Mouse (Mus musculus): ENCODE data around the gene Il1rn. TPM values are rescaled to one million over a fixed set of nuclear protein-coding genes. Genes with fewer than 3 reads are reported as not detected.

Il1rn gene
- polyA plus RNA-seq (2016; fragmentation: Nextera tagmentation; extraction: Ambion mirVana): 1.1 and 1.7 TPM in 2 replicates

DNA sequence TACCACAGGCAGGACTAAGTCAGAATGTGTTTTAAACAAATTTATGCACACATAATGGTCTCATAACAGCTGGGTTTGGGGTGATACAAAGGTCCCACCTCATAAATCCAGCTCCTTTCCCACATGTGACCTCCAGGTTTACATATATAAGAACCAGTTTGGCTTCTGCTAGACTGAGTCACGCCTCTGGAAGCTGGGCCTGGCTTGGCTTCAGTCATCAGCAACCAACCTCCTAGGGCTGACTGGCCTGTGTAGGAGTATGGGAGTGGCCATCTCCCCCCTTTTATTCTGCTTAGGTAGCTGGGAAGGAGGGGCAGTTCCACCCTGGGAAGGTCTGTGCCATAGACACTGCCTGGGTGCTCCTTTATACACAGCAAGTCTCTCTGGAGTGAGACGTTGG is at the start of gene Il1rn:
Gene Il1rn, plus strand, starts transcription at position 309 of the 400 bp plus-strand sequence.
- 61% methylated on average over 2 of the region's 2 CpGs for WGBS

DNA sequence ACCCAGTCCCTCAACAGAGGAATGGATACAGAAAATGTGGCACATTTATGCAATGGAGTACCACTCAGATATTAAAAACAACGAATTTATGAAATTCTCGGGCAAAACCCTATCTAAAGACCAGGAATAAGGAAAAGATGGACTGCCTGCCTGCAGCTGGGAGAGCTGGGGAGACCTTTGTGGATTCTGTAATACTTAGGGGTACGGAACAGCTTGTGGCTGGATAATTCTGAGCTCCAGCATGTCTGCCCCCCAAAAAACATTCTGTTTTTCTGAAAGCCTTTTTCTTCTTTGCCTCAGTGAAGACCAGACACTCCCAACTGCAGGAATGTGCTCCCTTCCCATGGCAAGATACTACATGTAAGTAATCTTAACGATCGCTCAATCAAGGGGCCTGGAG is 45.8 kb upstream of the Il1rn start, which contains the start of gene Il1f10:
Gene Il1f10, plus strand, starts transcription at position 301 of the 400 bp plus-strand sequence.
- H3K27me3 ChIP-seq: no peaks in the 10 kb centered on the region
- 82% methylated on average over 5 of the region's 5 CpGs for WGBS
- H3K27ac ChIP-seq: no peak within 1 kb of the TSS
- no peaks in the 10 kb centered on the region for H3K36me3 ChIP-seq
- no peak within 1 kb of the TSS for H3K9ac ChIP-seq (replicated peaks)
- no peak within 1 kb of the TSS for H3K4me3 ChIP-seq (replicated peaks)
- no peak for ATAC-seq (ENCODE audit: insufficient number of reproducible peaks, insufficient read depth, low FRiP score, low TSS enrichment, low read depth)
- 0 out of 2 replicates have a peak, but pooled peaks cover 4% of the 10 kb centered on the region for H3K4me1 ChIP-seq (replicated peaks)
- no peak within 1 kb of the TSS for H3K4me2 ChIP-seq
- no peaks in the 10 kb centered on the region for H3K9me3 ChIP-seq

More for the DNA sequence above, at the start of gene Il1rn:
- Histone ChIP-seq H3K4me2 (no peak within 1 kb of the TSS), H3K27me3 (no peaks in the 10 kb centered on the region), H3K4me1 (replicated peaks) (0 out of 2 replicates have a peak, but pooled peaks cover 5% of the 10 kb centered on the region), H3K4me3 (replicated peaks) (no peak within 1 kb of the TSS), H3K9me3 (no peaks in the 10 kb centered on the region), H3K36me3 (no peaks in the 10 kb centered on the region), H3K9ac (replicated peaks) (no peak within 1 kb of the TSS), H3K27ac (peak within 1 kb of the TSS; percentile 60)
- peak; percentile 73; the same call in 1 of the 2 replicates for ATAC-seq (ENCODE audit: insufficient number of reproducible peaks, insufficient read depth, low FRiP score, low TSS enrichment, low read depth)

DNA sequence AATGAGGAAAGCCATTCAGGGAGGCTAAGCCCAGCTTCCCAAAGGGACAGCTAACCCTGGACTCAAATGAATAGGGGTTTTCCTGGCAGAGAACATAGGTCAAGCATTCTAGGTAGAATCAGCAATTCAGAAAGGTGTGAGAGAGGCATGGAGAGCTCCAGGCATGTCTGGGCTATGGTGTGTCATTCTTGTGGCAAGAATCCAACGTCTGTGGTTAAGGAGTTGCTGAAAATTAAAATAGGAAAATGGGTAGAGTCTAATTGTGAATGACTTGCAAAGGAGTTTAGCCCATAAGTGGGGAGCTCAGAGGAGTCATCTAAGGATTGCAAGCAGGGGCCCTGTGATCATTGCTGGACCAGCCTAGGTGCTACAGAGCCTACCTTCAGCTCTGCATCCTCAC is 42.0 kb upstream of the Il1rn start:
- Histone ChIP-seq H3K4me2 (no peak overlapping the region), H3K27me3 (no peaks in the 10 kb centered on the region), H3K9ac (replicated peaks) (no peak overlapping the region), H3K27ac (no peak overlapping the region), H3K4me1 (replicated peaks) (no peaks in the 10 kb centered on the region), H3K36me3 (no peaks in the 10 kb centered on the region), H3K4me3 (replicated peaks) (no peak overlapping the region), H3K9me3 (no peaks in the 10 kb centered on the region)
- WGBS: 58% methylated on average over 1 of the region's 1 CpGs
- no peak for ATAC-seq (ENCODE audit: insufficient number of reproducible peaks, insufficient read depth, low FRiP score, low TSS enrichment, low read depth)

DNA sequence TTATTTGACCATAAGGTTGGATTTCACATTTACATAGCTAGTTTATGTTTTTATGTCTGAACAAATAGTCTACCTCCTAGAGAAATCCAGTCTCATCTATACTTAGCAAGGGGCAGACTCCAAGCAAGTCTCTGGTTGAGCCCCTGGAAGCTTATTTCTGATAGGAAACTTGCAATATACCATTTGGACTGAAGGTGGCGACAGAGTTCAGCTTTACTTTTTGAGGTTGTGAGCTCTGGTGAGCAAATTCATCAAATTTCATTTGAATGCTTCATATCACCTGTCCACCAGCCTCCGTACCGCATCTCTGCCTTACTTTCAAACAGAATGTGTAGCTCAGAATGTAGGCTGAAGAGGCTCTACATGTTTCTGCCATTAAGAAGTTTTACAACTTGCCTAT is 39.8 kb upstream of the Il1rn start:
- 13% methylated on average over 3 of the region's 3 CpGs for WGBS
- no peaks in the 10 kb centered on the region for H3K27me3 ChIP-seq
- H3K9me3 ChIP-seq: no peaks in the 10 kb centered on the region
- no peak overlapping the region for H3K9ac ChIP-seq (replicated peaks)
- H3K4me3 ChIP-seq (replicated peaks): no peak overlapping the region
- H3K27ac ChIP-seq: no peak overlapping the region
- no peaks in the 10 kb centered on the region for H3K4me1 ChIP-seq (replicated peaks)
- no peaks in the 10 kb centered on the region for H3K36me3 ChIP-seq
- no peak overlapping the region for H3K4me2 ChIP-seq
- no peak for ATAC-seq (ENCODE audit: insufficient number of reproducible peaks, insufficient read depth, low FRiP score, low TSS enrichment, low read depth)

DNA sequence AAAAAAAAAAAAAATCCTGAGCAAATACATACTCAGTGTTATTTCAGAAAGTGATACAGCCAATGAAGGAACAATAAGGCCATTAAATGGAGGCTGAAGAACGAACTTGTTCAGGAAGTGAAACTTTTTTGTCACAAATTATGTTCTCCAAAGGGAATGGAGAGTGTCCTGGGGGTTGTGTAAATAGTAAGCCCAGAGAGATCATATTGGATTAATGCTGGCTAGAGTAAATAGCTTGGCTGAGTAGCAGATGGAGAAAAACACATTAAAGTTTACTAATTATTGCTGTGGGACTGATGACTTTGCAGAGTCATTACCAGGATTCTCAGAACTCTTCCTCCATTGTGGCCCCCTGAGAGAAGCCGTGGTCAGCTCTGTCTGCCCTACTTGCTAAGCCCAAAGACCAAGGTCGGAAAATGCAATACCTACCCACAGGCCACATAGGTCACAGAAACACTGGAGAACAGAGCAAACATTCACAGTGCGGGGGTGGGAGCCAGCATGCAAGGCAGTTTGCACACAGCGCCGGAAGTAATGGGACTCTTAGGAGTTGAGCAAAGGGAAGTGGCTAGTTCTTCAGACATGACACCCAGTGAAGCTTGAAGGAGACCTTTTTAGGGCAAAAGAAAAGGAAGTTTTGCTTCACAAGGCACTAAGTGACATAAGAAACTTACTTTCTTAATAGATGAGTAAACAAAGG is 25.2 kb upstream of the Il1rn start:
- no peak overlapping the region for H3K4me3 ChIP-seq (replicated peaks)
- 73% methylated on average over 6 of the region's 6 CpGs for WGBS
- no peak overlapping the region for H3K27ac ChIP-seq
- H3K9me3 ChIP-seq: no peaks in the 10 kb centered on the region
- no peaks in the 10 kb centered on the region for H3K27me3 ChIP-seq
- H3K4me2 ChIP-seq: no peak overlapping the region
- H3K36me3 ChIP-seq: no peaks in the 10 kb centered on the region
- H3K4me1 ChIP-seq (replicated peaks): 0 out of 2 replicates have a peak, but pooled peaks cover 3% of the 10 kb centered on the region
- H3K9ac ChIP-seq (replicated peaks): no peak overlapping the region
- no peak for ATAC-seq (ENCODE audit: insufficient number of reproducible peaks, insufficient read depth, low FRiP score, low TSS enrichment, low read depth)

DNA sequence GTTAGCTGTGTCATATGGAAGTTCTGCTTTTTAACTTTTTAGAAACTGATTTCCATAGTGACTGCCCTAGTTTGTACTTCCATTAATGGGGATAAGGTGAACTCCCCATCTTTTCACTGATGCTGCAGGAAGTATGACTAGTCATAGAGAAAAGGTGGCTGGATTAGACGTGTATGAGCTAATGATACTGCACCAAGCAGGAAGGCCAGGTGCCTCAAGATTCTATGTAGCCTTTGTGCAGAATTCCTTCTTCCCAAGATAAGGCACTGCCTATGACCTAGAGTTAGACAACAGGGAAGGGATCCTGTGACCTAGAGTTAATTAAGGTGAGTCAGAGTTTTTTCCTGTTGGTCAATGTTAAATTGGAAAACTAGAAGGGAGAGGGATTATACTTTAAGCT is 19.7 kb upstream of the Il1rn start:
- H3K27me3 ChIP-seq: no peaks in the 10 kb centered on the region
- no peak overlapping the region for H3K4me3 ChIP-seq (replicated peaks)
- H3K36me3 ChIP-seq: no peaks in the 10 kb centered on the region
- no peaks in the 10 kb centered on the region for H3K9me3 ChIP-seq
- H3K27ac ChIP-seq: no peak overlapping the region
- no peak overlapping the region for H3K9ac ChIP-seq (replicated peaks)
- no peak for ATAC-seq (ENCODE audit: insufficient number of reproducible peaks, insufficient read depth, low FRiP score, low TSS enrichment, low read depth)
- H3K4me1 ChIP-seq (replicated peaks): no peaks in the 10 kb centered on the region
- no peak overlapping the region for H3K4me2 ChIP-seq
- WGBS: 71% methylated on average over 1 of the region's 1 CpGs

DNA sequence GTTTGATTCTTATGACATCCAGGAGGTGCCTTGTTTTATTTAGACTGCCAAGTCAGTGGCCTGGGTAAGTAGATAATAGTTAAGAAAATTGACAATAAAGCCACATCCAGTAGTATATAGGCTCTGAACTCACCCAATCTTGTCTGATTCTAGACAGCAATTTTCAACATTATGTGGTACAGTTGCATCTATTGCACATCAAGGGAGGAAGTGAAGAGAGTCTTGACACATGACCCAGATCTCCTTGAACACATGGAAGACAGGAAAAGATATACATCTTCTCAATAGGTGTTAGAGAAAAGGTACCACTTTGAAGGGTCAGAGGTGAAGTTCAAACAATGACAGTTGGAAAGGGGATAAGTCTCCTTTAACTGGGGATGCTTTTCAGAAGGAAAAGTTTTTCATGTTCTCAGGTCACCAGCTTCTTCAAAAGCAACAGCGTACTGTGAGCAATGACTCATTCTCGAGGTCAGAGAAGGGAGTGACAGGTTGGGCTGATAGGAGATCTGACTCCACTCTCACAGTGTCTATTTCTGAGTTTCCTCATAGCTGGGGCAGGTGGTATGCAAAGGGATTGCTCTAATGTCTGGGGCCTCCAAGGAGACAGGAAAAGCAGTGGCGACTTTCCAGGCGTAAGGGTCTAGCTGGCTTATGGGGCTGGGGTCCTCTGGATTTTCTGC is 18.6 kb upstream of the Il1rn start:
- no peaks in the 10 kb centered on the region for H3K9me3 ChIP-seq
- 85% methylated on average over 4 of the region's 4 CpGs for WGBS

DNA sequence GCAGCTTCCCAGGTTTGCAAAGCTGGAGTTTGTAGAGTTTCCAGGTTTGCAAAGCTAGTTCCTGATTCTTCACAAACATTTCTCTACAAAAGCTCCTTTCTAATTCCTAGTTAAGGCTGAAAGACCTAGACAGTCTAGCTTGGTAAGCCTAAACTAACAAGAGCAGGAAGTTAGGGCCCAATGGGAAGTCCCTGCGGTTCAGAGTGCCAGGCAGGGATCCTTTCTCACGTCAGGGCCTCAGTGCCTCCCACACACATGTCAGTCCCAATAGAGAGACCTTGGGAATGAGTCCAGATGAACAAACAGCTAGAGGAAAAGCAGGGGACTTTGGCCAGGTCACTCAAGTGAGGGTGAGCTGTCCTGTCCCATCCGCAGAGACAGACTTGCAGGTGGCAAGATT is 1.3 kb upstream of the Il1rn start:
- Histone ChIP-seq H3K4me3 (replicated peaks) (no peak overlapping the region), H3K27me3 (no peaks in the 10 kb centered on the region), H3K9ac (replicated peaks) (no peak overlapping the region), H3K36me3 (no peaks in the 10 kb centered on the region), H3K27ac (0 out of 2 replicates have a peak overlapping the region, but pooled peaks have one; percentile 14), H3K4me2 (no peak overlapping the region), H3K9me3 (no peaks in the 10 kb centered on the region), H3K4me1 (replicated peaks) (0 out of 2 replicates have a peak, but pooled peaks cover 5% of the 10 kb centered on the region)
- no peak for ATAC-seq (ENCODE audit: insufficient number of reproducible peaks, insufficient read depth, low FRiP score, low TSS enrichment, low read depth)
- WGBS: 55% methylated on average over 3 of the region's 3 CpGs

More for the DNA sequence above, 18.6 kb upstream of the Il1rn start:
- Histone ChIP-seq H3K27ac (no peak overlapping the region), H3K27me3 (no peaks in the 10 kb centered on the region), H3K9ac (replicated peaks) (no peak overlapping the region), H3K4me2 (no peak overlapping the region), H3K4me3 (replicated peaks) (no peak overlapping the region), H3K4me1 (replicated peaks) (no peaks in the 10 kb centered on the region), H3K36me3 (no peaks in the 10 kb centered on the region)
- no peak for ATAC-seq (ENCODE audit: insufficient number of reproducible peaks, insufficient read depth, low FRiP score, low TSS enrichment, low read depth)

DNA sequence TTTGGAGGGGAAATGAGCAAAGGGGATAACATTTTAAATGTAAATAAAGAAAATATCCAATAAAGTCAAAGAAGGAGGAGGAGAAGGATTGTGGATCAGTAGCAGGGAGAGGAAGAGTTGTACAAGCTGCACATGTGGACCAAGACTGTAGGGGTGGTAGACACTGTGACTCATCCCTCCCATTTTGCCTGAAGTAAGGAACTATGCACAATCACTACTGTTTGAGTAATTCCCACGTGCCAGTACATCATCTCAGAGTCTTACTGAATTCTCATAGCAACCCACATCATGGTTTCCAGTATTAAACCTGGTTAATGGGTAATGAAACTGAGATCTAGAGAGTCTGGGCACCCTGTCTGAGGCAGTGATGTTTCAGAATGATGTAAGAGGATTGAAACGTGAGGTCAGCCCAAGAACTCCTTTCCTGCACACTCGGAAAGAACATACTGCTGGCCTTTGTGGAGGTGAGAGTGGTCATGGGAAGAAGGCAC is 4.8 kb downstream of the Il1rn start:
- ATAC-seq (ENCODE audit: insufficient number of reproducible peaks, insufficient read depth, low FRiP score, low TSS enrichment, low read depth): no peak
- no peak overlapping the region for H3K4me2 ChIP-seq
- no peak overlapping the region for H3K9ac ChIP-seq (replicated peaks)
- no peaks in the 10 kb centered on the region for H3K27me3 ChIP-seq
- no peaks in the 10 kb centered on the region for H3K9me3 ChIP-seq
- no peak overlapping the region for H3K27ac ChIP-seq
- 0 out of 2 replicates have a peak, but pooled peaks cover 5% of the 10 kb centered on the region for H3K4me1 ChIP-seq (replicated peaks)
- H3K36me3 ChIP-seq: no peaks in the 10 kb centered on the region
- no peak overlapping the region for H3K4me3 ChIP-seq (replicated peaks)
- WGBS: 69% methylated on average over 3 of the region's 3 CpGs

DNA sequence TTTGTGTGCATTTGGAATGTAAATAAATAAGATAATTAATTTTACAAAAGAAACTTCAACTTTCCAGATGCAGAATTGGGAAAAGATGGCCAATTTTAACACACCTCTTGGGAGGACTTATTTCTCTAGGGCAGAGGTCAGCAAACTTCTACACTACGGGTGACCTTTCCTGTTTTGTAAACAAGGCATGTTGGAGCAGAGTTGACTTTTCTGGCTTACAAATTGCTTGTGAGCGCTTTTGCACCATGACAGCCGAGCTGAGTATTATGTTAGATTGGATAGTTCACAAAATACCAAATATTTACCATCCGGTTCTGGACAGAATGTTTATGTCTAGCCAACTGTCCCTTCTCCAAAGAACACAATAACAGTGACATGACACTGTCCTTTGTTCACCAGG is 8.0 kb downstream of the Il1rn start:
- ATAC-seq (ENCODE audit: insufficient number of reproducible peaks, insufficient read depth, low FRiP score, low TSS enrichment, low read depth): no peak
- Histone ChIP-seq H3K27me3 (no peaks in the 10 kb centered on the region), H3K9me3 (no peaks in the 10 kb centered on the region), H3K4me2 (no peak overlapping the region), H3K36me3 (no peaks in the 10 kb centered on the region), H3K9ac (replicated peaks) (no peak overlapping the region), H3K4me1 (replicated peaks) (no peaks in the 10 kb centered on the region), H3K27ac (no peak overlapping the region), H3K4me3 (replicated peaks) (no peak overlapping the region)
- WGBS: 81% methylated on average over 4 of the region's 4 CpGs

DNA sequence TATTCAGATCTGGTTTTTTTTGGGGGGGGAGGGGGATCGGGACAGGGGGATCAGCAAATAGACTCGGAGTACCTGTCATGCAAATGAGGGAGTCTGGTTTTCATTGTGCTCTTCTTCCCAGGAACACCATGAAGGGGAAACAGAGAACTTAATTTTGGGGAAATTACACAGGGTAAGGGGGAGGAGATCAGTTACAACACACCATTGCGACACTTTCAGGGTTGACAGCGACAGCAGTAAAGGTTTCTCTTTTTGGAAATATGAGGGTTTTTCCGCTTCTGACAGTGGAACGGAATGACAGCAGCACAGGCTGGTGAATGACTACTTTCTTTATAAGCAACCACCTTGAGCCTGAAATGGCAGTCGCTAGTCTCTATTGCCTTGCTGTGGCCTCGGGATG is 8.4 kb downstream of the Il1rn start:
- no peak overlapping the region for H3K4me2 ChIP-seq

More for the DNA sequence above, 8.4 kb downstream of the Il1rn start:
- no peak overlapping the region for H3K9ac ChIP-seq (replicated peaks)
- H3K4me3 ChIP-seq (replicated peaks): no peak overlapping the region
- no peaks in the 10 kb centered on the region for H3K36me3 ChIP-seq
- no peak for ATAC-seq (ENCODE audit: insufficient number of reproducible peaks, insufficient read depth, low FRiP score, low TSS enrichment, low read depth)
- WGBS: 79% methylated on average over 8 of the region's 8 CpGs
- no peaks in the 10 kb centered on the region for H3K27me3 ChIP-seq
- H3K27ac ChIP-seq: no peak overlapping the region
- H3K4me1 ChIP-seq (replicated peaks): no peaks in the 10 kb centered on the region
- no peaks in the 10 kb centered on the region for H3K9me3 ChIP-seq
